Mouse (Mus musculus): ENCODE measurements around the gene 6030458C11Rik.

6030458C11Rik gene

GRCm38 (mm10) chr15:12824197-12824952 is at the start of gene 6030458C11Rik, which contains the start of gene Drosha:
Gene 6030458C11Rik, minus strand, starts transcription at chr15:12824649.
Gene Drosha, plus strand, starts transcription at chr15:12824815.
- DNase-seq (ENCODE audit: low spot score), result peak; percentile 95

GRCm38 (mm10) chr15:12867269-12867668 is 42.8 kb upstream of the 6030458C11Rik start:
- no peak for DNase-seq (ENCODE audit: low spot score)

DNA sequence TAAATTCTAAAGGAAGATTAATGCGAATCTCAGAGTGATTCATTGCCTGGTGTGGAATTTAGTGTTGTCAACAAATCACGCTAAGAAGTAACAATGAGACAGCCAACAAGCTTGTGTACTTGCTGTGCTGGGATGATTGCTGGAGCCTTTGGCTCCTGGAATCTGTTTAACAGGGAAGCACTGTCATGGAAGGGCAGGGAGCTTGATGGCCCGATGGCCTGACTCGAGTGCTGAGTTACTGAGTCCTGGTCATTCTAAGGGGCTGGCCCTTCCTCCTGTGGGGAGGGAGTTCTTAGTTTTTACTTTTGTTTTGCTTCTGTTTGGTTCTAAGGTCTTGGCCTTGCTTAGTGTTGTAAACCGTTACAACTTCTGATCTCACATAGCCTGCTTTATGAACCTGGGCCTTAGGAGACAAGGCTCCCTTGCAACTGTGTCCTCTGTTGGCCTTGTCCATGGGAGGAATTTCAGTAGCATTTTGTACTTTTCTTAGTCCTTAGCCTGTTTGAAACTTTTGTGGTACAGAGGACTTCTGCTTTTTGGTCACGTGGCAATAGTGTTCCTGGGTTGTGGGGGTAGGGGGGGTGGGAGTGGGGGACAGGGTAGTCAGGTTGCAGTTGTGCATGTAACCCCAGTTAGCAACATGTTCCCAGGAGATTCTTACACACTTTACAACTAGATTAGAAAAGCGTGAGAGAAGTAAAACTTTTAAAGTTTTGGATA is 41.3 kb upstream of the 6030458C11Rik start:
- no peak for DNase-seq (ENCODE audit: low spot score)

- DNase-seq (ENCODE audit: low spot score), result no peak
Measured at GRCm38 (mm10) chr15:12863669-12864068, 39.2 kb upstream of the 6030458C11Rik start.

- DNase-seq (ENCODE audit: low spot score), result no peak
Measured at GRCm38 (mm10) chr15:12862061-12862460, 37.6 kb upstream of the 6030458C11Rik start.

GRCm38 (mm10) chr15:12858645-12859044 is 34.2 kb upstream of the 6030458C11Rik start:
- no peak for DNase-seq (ENCODE audit: low spot score)

- no peak for DNase-seq (ENCODE audit: low spot score)
Measured at GRCm38 (mm10) chr15:12857840-12858516, 33.5 kb upstream of the 6030458C11Rik start.

- DNase-seq (ENCODE audit: low spot score), result no peak
Measured at GRCm38 (mm10) chr15:12856780-12857179, 32.3 kb upstream of the 6030458C11Rik start.

- DNase-seq (ENCODE audit: low spot score), result no peak
Measured at GRCm38 (mm10) chr15:12853471-12853870, 29.0 kb upstream of the 6030458C11Rik start.

- no peak for DNase-seq (ENCODE audit: low spot score)
Measured at GRCm38 (mm10) chr15:12849373-12849772, 24.9 kb upstream of the 6030458C11Rik start.

DNA sequence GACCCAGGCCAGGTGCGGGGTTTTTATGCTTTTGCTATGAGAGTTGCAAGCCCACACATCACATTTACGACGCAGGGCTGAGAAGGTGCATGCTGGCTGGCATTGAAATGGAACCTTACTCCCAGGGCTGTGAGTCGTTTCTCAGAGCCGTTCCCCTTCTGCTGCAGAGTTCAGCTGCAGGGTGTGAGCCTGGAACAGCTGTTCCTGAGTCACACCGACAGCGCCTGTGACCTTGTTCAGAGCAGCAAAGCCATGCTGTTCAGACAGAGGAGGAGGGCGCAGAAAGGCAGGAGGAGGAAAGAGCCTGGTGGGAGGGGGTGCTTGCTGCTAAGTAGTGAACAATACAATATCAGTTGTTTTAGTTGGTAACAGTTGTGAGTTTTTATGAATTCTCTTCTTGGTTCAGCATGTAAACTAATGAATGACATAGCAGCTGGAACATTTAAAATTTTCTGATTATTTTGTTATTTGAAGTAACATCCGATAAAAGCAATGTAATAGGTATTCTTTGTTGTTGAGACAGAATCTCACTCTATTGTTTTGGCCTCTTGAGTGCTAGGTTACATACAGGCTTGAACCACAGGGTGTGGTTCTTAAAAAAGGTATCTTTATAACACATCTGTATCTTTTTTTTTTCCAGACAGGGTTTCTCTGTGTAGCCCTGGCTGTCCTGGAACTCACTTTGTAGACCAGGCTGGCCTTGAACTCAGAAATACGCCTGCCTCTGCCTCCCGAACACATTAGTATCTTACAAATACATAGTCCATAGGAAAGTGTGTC is 23.9 kb upstream of the 6030458C11Rik start:
- DNase-seq (ENCODE audit: low spot score), result no peak

DNA sequence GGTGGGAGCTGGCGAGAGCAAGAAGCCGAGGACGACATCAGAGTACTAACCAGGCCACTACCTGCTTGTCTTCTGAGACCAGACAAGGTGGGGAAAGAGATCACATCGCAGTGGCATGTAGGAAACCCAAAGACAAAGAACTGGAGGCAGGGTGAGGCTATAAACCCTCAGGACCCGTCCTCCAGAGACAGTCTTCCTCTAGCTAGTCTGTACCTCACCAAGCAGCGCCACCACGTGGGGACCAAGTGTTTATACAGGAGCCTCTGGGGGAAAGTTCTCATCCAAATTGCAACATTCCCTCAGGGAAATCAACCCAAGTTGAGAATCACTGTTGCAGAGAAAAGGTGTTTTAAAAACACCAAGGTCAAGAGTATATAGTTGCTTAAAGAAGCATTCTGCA is 18.4 kb upstream of the 6030458C11Rik start:
- DNase-seq (ENCODE audit: low spot score), result no peak

- DNase-seq (ENCODE audit: low spot score), result no peak
Measured at GRCm38 (mm10) chr15:12840737-12841136, 16.3 kb upstream of the 6030458C11Rik start.

- DNase-seq (ENCODE audit: low spot score), result no peak
Measured at GRCm38 (mm10) chr15:12834231-12834630, 9.8 kb upstream of the 6030458C11Rik start.

DNA sequence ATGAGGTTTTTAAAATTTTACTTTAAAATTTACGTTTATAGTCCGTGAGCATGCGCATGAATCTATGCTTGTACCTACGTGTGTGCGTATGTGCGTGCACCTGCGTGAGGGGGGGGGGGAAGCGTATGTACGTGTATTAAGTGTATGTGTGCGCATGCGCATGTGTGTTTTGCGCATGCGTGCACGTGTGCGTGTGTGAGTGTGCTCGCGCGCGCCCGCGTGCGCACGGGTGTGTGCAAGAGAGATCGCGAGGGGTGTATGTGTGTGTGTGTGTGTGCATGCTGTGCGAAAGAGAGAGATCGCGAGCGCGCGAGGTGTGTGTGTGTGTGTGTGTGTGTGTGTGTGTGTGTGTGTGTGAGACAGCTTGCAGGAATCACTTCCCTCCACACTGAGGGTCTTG is 8.9 kb upstream of the 6030458C11Rik start:
- DNase-seq (ENCODE audit: low spot score), result no peak

- no peak for DNase-seq (ENCODE audit: low spot score)
Measured at GRCm38 (mm10) chr15:12832599-12832998, 8.2 kb upstream of the 6030458C11Rik start.

DNA sequence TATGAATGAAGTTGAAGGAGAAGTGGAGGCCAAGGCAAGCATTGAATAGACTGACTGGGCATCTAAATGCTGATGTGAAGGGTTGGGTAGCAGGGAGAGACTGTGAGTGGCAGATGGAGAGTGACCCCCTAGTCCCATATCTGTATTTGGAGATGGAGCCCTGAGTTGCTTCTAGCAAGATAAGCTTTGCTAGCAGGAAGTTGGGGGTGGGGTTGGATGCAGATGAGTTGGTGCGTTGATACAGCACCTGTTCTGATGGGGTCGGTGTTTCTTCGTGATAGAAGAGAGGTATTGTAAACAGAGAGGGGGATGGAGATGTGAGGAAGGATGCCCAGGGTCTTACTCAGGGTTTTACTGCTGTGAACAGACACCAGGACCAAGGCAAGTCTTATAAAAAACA is 5.4 kb upstream of the 6030458C11Rik start:
- DNase-seq (ENCODE audit: low spot score), result no peak

GRCm38 (mm10) chr15:12825408-12825807 is 959 bp upstream of the 6030458C11Rik start:
- DNase-seq (ENCODE audit: low spot score), result no peak

DNA sequence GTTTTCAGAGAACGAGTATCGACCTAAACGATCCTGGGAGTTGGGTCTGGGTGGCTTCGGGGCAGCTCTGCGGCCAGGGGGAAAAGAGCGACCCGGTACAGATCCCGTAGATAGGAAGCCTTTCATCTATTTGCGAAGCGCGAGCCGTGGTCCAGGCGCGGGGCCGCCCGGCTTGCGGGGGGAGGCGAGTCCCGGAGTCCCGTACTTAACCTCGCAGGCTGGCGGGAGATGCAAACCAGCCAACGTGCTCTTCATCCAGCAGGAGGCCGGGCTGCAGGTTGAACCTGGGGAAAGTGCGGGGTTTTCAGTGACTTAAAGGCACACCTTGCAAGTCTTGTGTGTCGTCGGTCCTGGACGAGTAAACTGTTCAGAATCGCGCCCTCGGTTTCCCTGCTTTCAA is 516 bp upstream of the 6030458C11Rik start:
- DNase-seq (ENCODE audit: low spot score), result peak; percentile 22

DNA sequence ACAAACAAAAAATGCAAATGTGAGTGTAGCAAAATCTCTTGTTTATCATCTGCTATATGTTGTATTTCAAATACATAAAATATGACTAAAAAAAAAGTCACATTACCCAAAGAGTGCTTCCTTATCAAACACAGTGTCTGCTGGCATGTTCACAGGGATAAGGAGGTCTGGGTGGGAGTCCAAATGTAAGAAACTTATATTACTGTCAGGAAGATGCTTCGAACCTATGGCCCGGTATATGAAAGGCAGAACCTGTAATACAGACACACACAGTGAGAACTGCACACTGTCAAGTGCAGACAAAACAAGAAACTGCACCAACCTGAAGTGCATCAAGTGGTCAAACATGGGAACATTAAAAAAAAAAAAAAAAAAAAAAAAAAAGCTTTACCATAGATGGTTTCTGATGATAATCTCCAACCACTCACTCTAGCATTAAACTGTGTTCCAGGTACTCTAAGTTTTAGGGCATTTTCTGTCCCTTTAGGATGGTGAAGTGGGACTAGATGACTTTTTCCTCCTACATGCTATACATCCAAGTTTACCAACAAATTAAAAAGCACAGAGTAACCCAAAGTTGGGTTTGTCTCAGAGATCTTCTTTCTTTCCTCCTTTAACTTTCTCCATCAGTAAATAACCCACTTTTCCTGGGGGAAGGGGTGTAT is 862 bp downstream of the 6030458C11Rik start:
- DNase-seq (ENCODE audit: low spot score), result no peak
